Mouse (Mus musculus) C2C12 (cell line): Measurements from ENCODE around the gene Mybphl. TPM values are rescaled to one million over a fixed set of nuclear protein-coding genes. Genes with fewer than 3 reads are reported as not detected.

Experiments used
- H3K27me3 ChIP-seq: one replicate; pipeline ENCODE4 v1.6.1; 2011; ENCODE audit not compliant: control insufficient read depth, insufficient read depth, insufficient read length
- H3K36me3 ChIP-seq: one replicate; pipeline ENCODE4 v1.6.1; 2011; ENCODE audit not compliant: control insufficient read depth, insufficient read depth
- H3K4me3 ChIP-seq: one replicate; pipeline ENCODE4 v1.5.1; 2011; ENCODE audit warnings: mild to moderate bottlenecking, control low read depth; ENCODE audit not compliant: poor library complexity, insufficient read depth, severe bottlenecking
- H3K79me2 ChIP-seq: one replicate; pipeline ENCODE4 v1.6.1; 2011; ENCODE audit not compliant: control insufficient read depth, insufficient read depth
- H3K79me3 ChIP-seq: one replicate; pipeline ENCODE4 v1.6.1; 2011; ENCODE audit warnings: low read depth, control low read depth
- H3ac ChIP-seq: one replicate; pipeline ENCODE3; 2011; ENCODE audit warnings: low read depth; ENCODE audit not compliant: control insufficient read depth, insufficient read length
- CEBPB ChIP-seq: IDR thresholded peaks from one replicate; pipeline ENCODE4 v1.6.1; 2011; ENCODE audit warnings: low read depth, mild to moderate bottlenecking, control low read depth, moderate library complexity
- CTCF ChIP-seq: IDR thresholded peaks from one replicate; pipeline ENCODE4 v1.5.1; 2011; ENCODE audit not compliant: control insufficient read depth, insufficient read depth, insufficient read length
- FOSL1 ChIP-seq: IDR thresholded peaks from one replicate; pipeline ENCODE4 v1.8.0; 2011; ENCODE audit warnings: mild to moderate bottlenecking, low read length; ENCODE audit not compliant: poor library complexity, insufficient read depth, severe bottlenecking
- MAX ChIP-seq: IDR thresholded peaks from one replicate; pipeline ENCODE4 v1.6.1; 2011; ENCODE audit warnings: mild to moderate bottlenecking, control low read depth
- MYOD1 ChIP-seq: IDR thresholded peaks from one replicate; pipeline ENCODE4 v1.6.1; 2011; ENCODE audit warnings: low read depth; ENCODE audit not compliant: control insufficient read depth, insufficient read length
- MYOG ChIP-seq: IDR thresholded peaks from one replicate; pipeline ENCODE4 v1.6.1; 2011; ENCODE audit not compliant: control insufficient read depth, insufficient read length; ENCODE audit errors: extremely low read depth
- USF1 ChIP-seq: IDR thresholded peaks from one replicate; pipeline ENCODE4 v1.6.1; 2011; ENCODE audit warnings: low read depth, mild to moderate bottlenecking, control low read depth, moderate library complexity
- polyA plus RNA-seq: library from polyadenylated mRNA; unstranded; fragments of >200 nt; fragmentation: generic; extraction: Trizol; gene quantifications from one replicate; pipeline ENCODE4 v1.2.1, GENCODE M21; 2012; ENCODE audit warnings: missing spikeins

Gene Mybphl
- polyA plus RNA-seq, 1 experiment: not detected

DNA sequence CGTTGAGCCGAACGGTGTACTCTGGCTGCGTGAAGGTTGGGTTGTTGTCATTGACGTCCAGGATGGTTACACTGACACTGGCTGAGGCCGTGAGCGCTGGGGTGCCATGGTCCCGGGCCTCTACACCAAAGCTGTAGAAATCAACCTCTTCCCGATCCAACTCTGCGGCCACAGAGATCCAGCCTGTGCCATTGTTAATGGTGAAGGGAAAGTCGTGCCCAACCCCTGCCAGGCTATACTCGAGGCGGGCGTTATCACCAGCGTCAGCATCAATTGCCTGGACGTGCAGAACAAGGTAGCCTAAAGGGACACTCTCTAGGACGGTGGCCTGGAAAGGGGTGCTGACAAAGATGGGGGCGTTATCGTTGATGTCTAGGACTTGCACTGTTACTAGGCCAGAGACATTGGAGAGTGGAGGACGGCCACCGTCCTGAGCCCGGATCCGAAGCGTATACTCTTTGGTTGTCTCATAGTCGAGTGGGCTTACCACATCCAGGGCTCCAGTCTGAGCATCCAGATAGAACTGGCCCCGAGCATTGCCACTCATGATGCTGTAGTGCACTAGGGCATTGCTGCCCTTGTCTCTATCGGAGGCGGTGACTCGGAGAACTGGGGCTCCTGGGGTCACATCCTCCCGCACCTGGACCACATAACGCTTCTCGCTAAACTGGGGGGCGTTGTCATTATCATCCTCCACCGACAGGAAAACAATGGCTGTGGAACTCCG is 49.1 kb downstream of the Mybphl start:
- Histone ChIP-seq H3K36me3 (no peaks in the 10 kb centered on the region), H3K4me3 (no peak overlapping the region), H3K79me2 (no peaks in the 10 kb centered on the region), H3K79me3 (no peaks in the 10 kb centered on the region), H3ac (no peak overlapping the region), H3K27me3 (peaks cover 56% of the 10 kb centered on the region)
- no peak for TF ChIP-seq MYOG
- TF ChIP-seq CTCF: no peak
- TF ChIP-seq CEBPB: no peak
- no peak for TF ChIP-seq FOSL1
- no peak for TF ChIP-seq MYOD1
- TF ChIP-seq MAX: no peak
- no peak for TF ChIP-seq USF1

DNA sequence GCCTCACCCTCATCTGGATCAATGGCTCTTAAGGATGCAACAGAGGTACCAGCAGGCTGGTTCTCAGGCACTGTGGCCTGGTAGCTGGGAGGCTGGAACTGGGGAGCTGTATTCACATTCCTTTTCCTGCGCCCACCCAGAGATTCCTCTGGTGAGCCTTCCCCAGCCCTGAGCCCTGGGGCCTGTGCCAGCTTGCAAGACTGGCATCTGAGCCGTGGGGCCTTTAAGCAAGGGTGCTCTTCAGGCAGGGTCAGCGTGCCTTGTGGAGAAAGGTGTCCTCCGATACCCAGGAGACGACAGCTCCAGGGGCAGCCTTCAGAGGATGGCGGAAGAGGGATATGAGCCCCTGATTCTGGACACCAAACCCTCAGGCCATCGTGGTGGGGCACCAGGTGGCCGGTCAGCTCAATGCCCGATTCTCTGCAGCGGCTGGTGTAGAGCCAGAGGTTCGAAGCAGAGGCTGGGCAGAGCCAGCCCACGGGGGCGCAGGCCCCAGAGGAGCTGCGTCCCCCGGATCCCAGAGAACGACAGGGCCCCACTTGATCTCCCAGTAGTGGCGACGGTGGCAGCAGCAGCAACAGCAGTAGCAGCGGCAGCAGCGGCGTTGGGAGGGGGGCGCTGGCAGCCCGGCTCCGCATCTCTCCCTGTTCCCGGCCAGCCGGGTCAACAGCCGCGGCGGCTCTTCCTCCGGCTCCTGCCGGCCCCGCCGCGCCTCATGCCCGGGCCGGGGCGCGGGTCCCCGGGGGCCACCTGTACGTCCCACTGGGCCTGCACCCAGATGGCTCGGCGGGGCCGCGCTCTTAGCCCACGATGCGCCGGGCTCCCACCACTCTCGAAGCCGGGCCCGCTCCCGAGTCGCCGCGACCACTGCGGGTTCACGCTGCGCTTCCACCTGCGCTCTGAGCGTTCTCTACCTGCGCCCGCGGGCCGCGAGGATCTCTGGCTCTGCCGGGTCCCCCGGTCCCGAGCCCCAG is 50.4 kb downstream of the Mybphl start, which contains the start of gene Celsr2:
TSS of gene Celsr2 (minus strand) at position 696 of the 974 bp plus-strand sequence.
- H3K27me3 ChIP-seq: peaks cover 43% of the 10 kb centered on the region
- H3K4me3 ChIP-seq: no peak within 1 kb of the TSS
- H3K79me3 ChIP-seq: no peaks in the 10 kb centered on the region
- H3K36me3 ChIP-seq: no peaks in the 10 kb centered on the region
- no peak within 1 kb of the TSS for H3ac ChIP-seq
- H3K79me2 ChIP-seq: no peaks in the 10 kb centered on the region
- TF ChIP-seq MAX: no peak
- no peak for TF ChIP-seq CEBPB

DNA sequence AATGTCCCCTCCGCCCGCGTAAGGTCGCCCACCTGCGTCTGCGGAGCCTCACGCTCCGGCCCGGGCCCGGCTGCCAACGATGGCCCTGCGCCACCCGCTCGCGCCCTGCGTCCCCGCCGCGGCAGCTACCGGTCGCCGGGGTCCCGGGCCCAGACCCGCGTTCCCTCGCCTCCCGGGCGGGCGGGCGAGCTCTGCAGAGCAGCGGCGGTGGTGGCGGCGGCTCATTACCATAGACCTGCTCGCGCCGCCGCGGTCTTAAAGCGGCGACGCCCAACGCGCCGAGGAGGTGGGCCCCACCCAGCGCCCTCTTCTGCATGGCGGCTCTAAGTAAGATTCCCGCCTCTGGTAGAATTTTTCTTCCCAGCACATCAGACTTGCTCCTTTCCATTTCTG is 51.1 kb downstream of the Mybphl start:
- TF ChIP-seq MYOG (no peak), FOSL1 (no peak), MAX (no peak), USF1 (no peak), MYOD1 (no peak), CTCF (no peak), CEBPB (no peak)
- Histone ChIP-seq H3K27me3 (peaks cover 36% of the 10 kb centered on the region), H3K79me3 (no peaks in the 10 kb centered on the region), H3K79me2 (no peaks in the 10 kb centered on the region), H3K36me3 (no peaks in the 10 kb centered on the region), H3ac (no peak overlapping the region), H3K4me3 (no peak overlapping the region)

DNA sequence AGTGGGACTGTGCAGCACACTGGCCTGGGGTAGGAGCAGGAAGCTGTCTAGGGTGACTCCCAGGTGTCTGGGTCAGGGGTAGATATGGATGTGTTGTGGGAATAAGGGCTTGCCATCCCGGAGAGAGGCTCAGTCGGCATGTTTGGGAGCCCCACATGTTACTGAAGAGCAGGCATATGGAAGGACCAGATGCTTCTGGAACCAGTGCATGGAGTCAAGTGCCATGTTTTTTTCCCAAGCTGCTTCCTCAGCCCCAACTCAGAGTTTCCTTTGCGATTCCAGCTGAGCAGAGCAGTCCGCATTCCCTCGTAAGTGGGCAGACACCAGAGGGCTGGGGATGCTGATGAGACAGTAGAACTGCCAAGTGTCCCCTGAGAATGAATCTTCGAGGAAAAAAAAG is 58.3 kb downstream of the Mybphl start:
- Histone ChIP-seq H3K36me3 (peaks cover 30% of the 10 kb centered on the region), H3K79me2 (no peaks in the 10 kb centered on the region), H3ac (no peak overlapping the region), H3K4me3 (no peak overlapping the region), H3K27me3 (no peaks in the 10 kb centered on the region), H3K79me3 (no peaks in the 10 kb centered on the region)
- TF ChIP-seq CEBPB (no peak), MAX (no peak), FOSL1 (no peak), USF1 (no peak), MYOD1 (no peak), MYOG (no peak), CTCF (no peak)

DNA sequence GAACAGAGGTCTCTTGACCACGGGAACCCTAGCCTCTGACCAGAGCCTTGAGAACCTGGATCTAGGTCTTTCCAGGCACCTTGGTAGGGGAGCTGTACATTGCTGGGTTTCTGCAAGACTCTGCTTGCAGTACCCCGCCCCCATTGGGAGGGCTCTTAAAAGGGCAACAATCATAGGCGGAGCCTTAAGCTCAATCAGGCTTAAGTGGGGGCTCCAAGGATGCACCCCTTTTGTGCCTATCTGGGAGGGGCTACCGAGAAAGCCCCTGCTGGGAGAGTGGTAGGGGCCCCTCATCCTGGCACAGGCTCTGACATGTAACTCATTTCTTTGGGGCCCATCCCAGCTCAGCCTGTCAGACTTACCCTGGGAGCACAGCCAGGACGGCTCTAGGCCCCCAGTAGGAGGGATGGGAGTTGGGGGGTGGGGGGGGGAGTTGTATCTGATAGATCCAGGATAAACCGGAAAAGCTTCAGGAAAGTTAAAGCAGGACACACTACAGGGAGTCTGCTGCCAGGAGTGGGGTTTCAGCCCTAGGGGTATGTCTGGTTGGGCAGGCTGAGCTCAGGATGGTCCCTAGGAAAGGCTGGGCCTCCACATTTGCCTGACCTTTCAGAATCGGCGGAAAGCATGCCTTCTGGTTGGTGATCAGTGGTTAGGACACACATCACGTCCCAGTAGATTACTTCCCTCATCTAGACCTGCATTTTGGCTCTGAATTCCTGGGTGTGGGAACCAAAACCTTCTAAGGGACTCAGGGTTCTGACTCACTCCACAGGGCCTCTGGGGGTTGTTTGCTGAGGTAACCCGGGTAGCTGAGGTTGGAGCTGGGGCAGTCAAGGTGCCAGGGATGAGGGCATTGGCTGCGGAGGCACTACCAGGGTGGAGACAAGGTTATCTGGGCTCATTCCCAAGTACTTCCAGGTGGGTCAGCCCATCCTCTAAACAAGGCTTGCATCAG is 59.4 kb downstream of the Mybphl start:
- peaks cover 41% of the 10 kb centered on the region for H3K36me3 ChIP-seq
- H3K79me2 ChIP-seq: no peaks in the 10 kb centered on the region
- no peaks in the 10 kb centered on the region for H3K79me3 ChIP-seq
- H3K4me3 ChIP-seq: no peak overlapping the region
- no peak for TF ChIP-seq MYOG
- no peak for TF ChIP-seq FOSL1
- TF ChIP-seq CEBPB: no peak
- H3K27me3 ChIP-seq: no peaks in the 10 kb centered on the region
- no peak overlapping the region for H3ac ChIP-seq
